Comparison of ENCODE assay signal across 9 mouse cellular contexts in the genomic region with DNA sequence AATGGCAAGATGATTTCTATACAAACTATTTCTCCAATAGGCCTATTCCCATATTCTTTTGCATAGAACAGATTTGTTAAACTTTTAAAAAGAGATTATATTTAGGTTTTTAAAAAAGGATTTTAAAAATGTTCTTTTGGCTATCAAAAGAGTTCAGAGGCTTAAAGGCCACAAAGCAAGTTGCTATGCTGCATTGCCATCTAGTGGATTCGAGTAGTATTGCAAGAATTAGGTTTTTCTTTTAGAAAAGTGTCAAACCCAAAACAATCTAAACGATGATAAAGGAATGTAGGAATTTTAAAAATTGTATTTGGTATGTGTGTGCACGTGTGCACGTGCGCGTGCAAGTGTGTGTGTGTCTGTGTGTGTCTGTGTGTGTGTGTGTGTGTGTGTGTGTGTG.
DNase-seq lines count a peak whose midpoint lies in the region; ATAC-seq and TF ChIP-seq lines count a peak whose summit lies in the region.
"Had no signal": no experiment of that assay in that cellular context is flagged by ENCODE, and none has a peak within 500 bp of the region (broad histone marks: within the 10 kb centered on the region; RNA-seq: fewer than 3 reads in every experiment).

No protein-coding gene starts in this region.

- peak; percentile 66 for DNase-seq in hindbrain, embryonic 11.5 days (ENCODE audit: low spot score)
- DNase-seq in hindbrain, embryonic 10.5 days (ENCODE audit: low spot score): no peak
- peak; percentile 17 for DNase-seq in neural tube, embryonic 10.5 days (ENCODE audit: extremely low spot score, low spot score)
- DNase-seq in c-Kit-positive CD71-positive TER-119-negative erythroid progenitor cells, embryonic 14.5 days (ENCODE audit: low read depth): peak; percentile 44
- DNase-seq in stomach, postnatal 0 days (ENCODE audit: low spot score): no peak
- DNase-seq in natural killer cell, adult 2 months (ENCODE audit: low spot score in 2 of 2): no peak
- no peak for DNase-seq in gastrocnemius, postnatal 14 days
- DNase-seq: kidney, adult 18-20 months had no signal

- no peak overlapping the region for H3K4me2 ChIP-seq in hindbrain, embryonic 11.5 days (replicated peaks; ENCODE audit: low read depth, low read length)
- no peak overlapping the region for H3K4me2 ChIP-seq in neural tube, embryonic 15.5 days
- H3K4me2 ChIP-seq in stomach, postnatal 0 days (replicated peaks; ENCODE audit: low read depth): no peak overlapping the region

- no peak overlapping the region for H3K9ac ChIP-seq in hindbrain, embryonic 11.5 days (ENCODE audit: low read depth, low read length)
- H3K9ac ChIP-seq in neural tube, embryonic 15.5 days (replicated peaks): no peak overlapping the region
- H3K9ac ChIP-seq in stomach, postnatal 0 days (ENCODE audit: low read length): no peak overlapping the region

- no peaks in the 10 kb centered on the region for H3K36me3 ChIP-seq in hindbrain, embryonic 11.5 days (ENCODE audit: control insufficient read depth, insufficient read depth, low read length)
- no peaks in the 10 kb centered on the region for H3K36me3 ChIP-seq in hindbrain, embryonic 10.5 days
- H3K36me3 ChIP-seq in neural tube, embryonic 15.5 days: no peaks in the 10 kb centered on the region
- H3K36me3 ChIP-seq in stomach, postnatal 0 days (ENCODE audit: control insufficient read depth, insufficient read depth, low read length): no peaks in the 10 kb centered on the region

- no peak for TF ChIP-seq EP300 in stomach, postnatal 0 days (optimal IDR thresholded peaks at IDR 0.05)

- H3K9me3 ChIP-seq in hindbrain, embryonic 11.5 days (ENCODE audit: control insufficient read depth, low read length): no peaks in the 10 kb centered on the region
- no peaks in the 10 kb centered on the region for H3K9me3 ChIP-seq in hindbrain, embryonic 10.5 days
- H3K9me3 ChIP-seq in neural tube, embryonic 15.5 days (replicated peaks): no peaks in the 10 kb centered on the region
- H3K9me3 ChIP-seq in stomach, postnatal 0 days (ENCODE audit: control insufficient read depth, low read length): no peaks in the 10 kb centered on the region

- ATAC-seq in hindbrain, embryonic 11.5 days (ENCODE audit: low FRiP score): no peak
- ATAC-seq in neural tube, embryonic 15.5 days (ENCODE audit: low FRiP score): no peak
- no peak for ATAC-seq in stomach, postnatal 0 days (ENCODE audit: low FRiP score, low TSS enrichment)

- no peaks in the 10 kb centered on the region for H3K4me1 ChIP-seq in hindbrain, embryonic 11.5 days (replicated peaks; ENCODE audit: control insufficient read depth, insufficient read depth, low read length)
- no peaks in the 10 kb centered on the region; the same call in 1 of the 2 replicates for H3K4me1 ChIP-seq in hindbrain, embryonic 10.5 days (replicated peaks)
- H3K4me1 ChIP-seq in neural tube, embryonic 15.5 days: no peaks in the 10 kb centered on the region
- H3K4me1 ChIP-seq in stomach, postnatal 0 days (replicated peaks; ENCODE audit: control insufficient read depth, insufficient read depth): no peaks in the 10 kb centered on the region

- H3K27me3 ChIP-seq in hindbrain, embryonic 11.5 days (ENCODE audit: control insufficient read depth, insufficient read depth, low read length): no peaks in the 10 kb centered on the region
- H3K27me3 ChIP-seq in hindbrain, embryonic 10.5 days (ENCODE audit: insufficient read depth, poor library complexity, severe bottlenecking): no peaks in the 10 kb centered on the region
- no peaks in the 10 kb centered on the region for H3K27me3 ChIP-seq in neural tube, embryonic 15.5 days (replicated peaks)
- H3K27me3 ChIP-seq in stomach, postnatal 0 days (ENCODE audit: control insufficient read depth, insufficient read depth, low read length): no peaks in the 10 kb centered on the region

- intact Hi-C loops in gastrocnemius, postnatal 14 days (cut with DNase I; ENCODE audit: low total_unique reads): loop anchor here (5.0 kb wide), 1 partner anchor 281 kb away; no protein-coding TSS in a partner anchor

- 14% methylated on average over 6 of the region's 6 CpGs for WGBS in hindbrain, embryonic 11.5 days
- 10% methylated on average over 6 of the region's 6 CpGs for WGBS in hindbrain, embryonic 10.5 days
- WGBS in neural tube, embryonic 15.5 days: 7% methylated on average over 6 of the region's 6 CpGs
- WGBS in stomach, postnatal 0 days: 2% methylated on average over 6 of the region's 6 CpGs

- peak; percentile 91 for TF ChIP-seq CTCF in stomach, postnatal 0 days (IDR thresholded peaks at IDR 0.05; ENCODE audit: low read depth)

- no peak overlapping the region for H3K27ac ChIP-seq in hindbrain, embryonic 11.5 days (ENCODE audit: low read depth, low read length)
- no peak overlapping the region for H3K27ac ChIP-seq in hindbrain, embryonic 10.5 days
- no peak overlapping the region for H3K27ac ChIP-seq in neural tube, embryonic 15.5 days (replicated peaks)
- no peak overlapping the region for H3K27ac ChIP-seq in stomach, postnatal 0 days (replicated peaks)

- H3K4me3 ChIP-seq in hindbrain, embryonic 11.5 days (ENCODE audit: low read depth, low read length): no peak overlapping the region
- no peak overlapping the region for H3K4me3 ChIP-seq in hindbrain, embryonic 10.5 days
- no peak overlapping the region for H3K4me3 ChIP-seq in neural tube, embryonic 15.5 days (replicated peaks)
- no peak overlapping the region for H3K4me3 ChIP-seq in stomach, postnatal 0 days (ENCODE audit: low read depth, low read length)

Comparison
In these comparisons a context has a peak if more than half of its experiments do, and no peak if none do; other contexts are left out.
1. DNase-seq: peak in hindbrain, embryonic 11.5 days (single experiment), neural tube, embryonic 10.5 days (single experiment) and c-Kit-positive CD71-positive TER-119-negative erythroid progenitor cells, embryonic 14.5 days (single experiment); none in hindbrain, embryonic 10.5 days (single experiment), stomach, postnatal 0 days (single experiment), natural killer cell, adult 2 months (0 of 2) and gastrocnemius, postnatal 14 days (single experiment).